Comparison of ENCODE assay signal across 8 mouse cellular contexts in the genomic region with DNA sequence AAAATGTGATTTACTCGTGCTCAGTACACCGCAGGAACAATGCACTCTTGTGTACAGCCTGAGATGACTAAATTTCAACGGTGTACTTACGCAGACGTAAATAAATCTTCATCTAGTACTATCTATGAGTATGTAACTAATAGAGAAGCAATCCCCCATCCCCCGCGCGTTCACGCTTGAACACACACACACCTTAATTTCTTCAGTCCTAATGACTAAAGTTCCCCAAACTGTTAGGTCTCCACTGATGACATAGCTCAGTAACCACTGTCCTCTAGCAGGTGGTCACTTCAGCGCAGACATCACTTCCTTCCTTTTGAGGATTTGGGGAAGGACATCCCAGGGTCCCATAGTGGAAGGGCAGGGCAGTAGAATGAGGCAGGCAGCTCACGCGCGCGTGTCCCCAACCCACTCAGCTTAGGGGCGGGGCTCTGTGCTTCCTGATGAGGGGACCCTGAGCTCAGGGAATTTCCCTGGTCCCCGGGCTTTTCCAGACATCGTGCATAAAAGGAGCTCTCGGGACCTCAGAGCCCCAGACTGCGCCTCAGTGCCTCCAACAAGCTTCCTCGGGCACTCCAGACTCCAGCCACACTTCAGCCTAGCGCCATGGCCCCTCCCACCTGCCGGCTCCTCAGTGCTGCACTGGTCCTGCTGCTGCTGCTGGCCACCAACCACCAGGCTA. TPM values are rescaled to one million over a fixed set of nuclear protein-coding genes. Genes with fewer than 3 reads are reported as not detected.
A peak's percentile ranks its signal among the peaks of the same experiment; 100 is the strongest.
DNase-seq lines count a peak whose midpoint lies in the region; ATAC-seq and TF ChIP-seq lines count a peak whose summit lies in the region.

TSS of gene Cxcl2 (plus strand) at position 533 of the 682 bp plus-strand sequence.

- no peaks in the 10 kb centered on the region for H3K36me3 ChIP-seq in ES-E14 (ENCODE audit: control insufficient read depth, insufficient read depth, low read length, poor library complexity, severe bottlenecking)
- no peaks in the 10 kb centered on the region for H3K36me3 ChIP-seq in heart, postnatal 0 days (replicated peaks; ENCODE audit: control insufficient read depth, insufficient read depth, low read length)
- no peaks in the 10 kb centered on the region for H3K36me3 ChIP-seq in liver, postnatal 0 days (replicated peaks; ENCODE audit: insufficient read depth, low read length)
- no peaks in the 10 kb centered on the region for H3K36me3 ChIP-seq in neural tube, embryonic 15.5 days

- H3K4me2 ChIP-seq in heart, postnatal 0 days (ENCODE audit: low read depth, low read length), result peak within 1 kb of the TSS; percentile 61
- peak within 1 kb of the TSS; percentile 70 for H3K4me2 ChIP-seq in liver, postnatal 0 days (ENCODE audit: low read depth, low read length)
- H3K4me2 ChIP-seq in neural tube, embryonic 15.5 days, result peak within 1 kb of the TSS; percentile 85

- H3K9ac ChIP-seq in ES-E14 (ENCODE audit: insufficient read depth, low read depth, low read length, poor library complexity, severe bottlenecking), result no peak within 1 kb of the TSS
- H3K9ac ChIP-seq in heart, postnatal 0 days (replicated peaks; ENCODE audit: low read depth, low read length), result no peak within 1 kb of the TSS
- H3K9ac ChIP-seq in liver, postnatal 0 days (replicated peaks), result 0 out of 2 replicates have a peak within 1 kb of the TSS, but pooled peaks have one; percentile 1
- peak within 1 kb of the TSS; percentile 4; the same call in 1 of the 2 replicates for H3K9ac ChIP-seq in neural tube, embryonic 15.5 days (replicated peaks)

- peak within 1 kb of the TSS; percentile 23 to 51; a peak in 2 of 4 replicates for H3K4me3 ChIP-seq in ES-E14 (ENCODE audit: insufficient read depth in 1 of 2, low read depth in 1 of 2, low read length in 2 of 2, poor library complexity in 1 of 2, severe bottlenecking in 1 of 2)
- peak within 1 kb of the TSS; percentile 32 for H3K4me3 ChIP-seq in heart, postnatal 0 days (ENCODE audit: low read depth, low read length)
- H3K4me3 ChIP-seq in liver, postnatal 0 days (ENCODE audit: low read depth, low read length), result peak within 1 kb of the TSS; percentile 25
- peak within 1 kb of the TSS; percentile 38 for H3K4me3 ChIP-seq in neural tube, embryonic 15.5 days (replicated peaks)

- no peak for TF ChIP-seq EP300 in heart, postnatal 0 days (IDR thresholded peaks at IDR 0.05; ENCODE audit: low read depth)
- TF ChIP-seq EP300 in liver, postnatal 0 days (IDR thresholded peaks at IDR 0.05; ENCODE audit: low read depth), result no peak

- DNase-seq in 3T3-L1 (ENCODE audit: low read depth, low spot score) (peak; percentile 0), ES-E14 (ENCODE audit: low read depth, low spot score) (no peak), adipocyte (ENCODE audit: low spot score) (no peak)
- no peak for DNase-seq in heart, postnatal 0 days (ENCODE audit: low spot score)
- no peak for DNase-seq in liver, postnatal 0 days
- DNase-seq in spleen, postnatal 36 days (ENCODE audit: low spot score in 2 of 2), result no peak
- no peak for DNase-seq in urinary bladder, postnatal 14 days (ENCODE audit: low spot score)

- H3K27me3 ChIP-seq in heart, postnatal 0 days (ENCODE audit: control insufficient read depth, insufficient read depth, low read length), result peaks cover 28% of the 10 kb centered on the region
- peaks cover 3% of the 10 kb centered on the region; the same call in 1 of the 2 replicates for H3K27me3 ChIP-seq in liver, postnatal 0 days (ENCODE audit: insufficient read depth, low read length)
- peaks cover 11% of the 10 kb centered on the region; the same call in 1 of the 2 replicates for H3K27me3 ChIP-seq in neural tube, embryonic 15.5 days (replicated peaks)

- WGBS in heart, postnatal 0 days, result 7% methylated on average over 22 of the region's 22 CpGs
- WGBS in liver, postnatal 0 days (ENCODE audit: insufficient replicate concordance), result 5% methylated on average over 22 of the region's 22 CpGs
- 8% methylated on average over 22 of the region's 22 CpGs for WGBS in neural tube, embryonic 15.5 days

- ATAC-seq in heart, postnatal 0 days (ENCODE audit: insufficient read depth, low read depth), result no peak
- ATAC-seq in liver, postnatal 0 days, result peak; percentile 68
- peak; percentile 76 for ATAC-seq in neural tube, embryonic 15.5 days (ENCODE audit: low FRiP score)

- H3K27ac ChIP-seq in ES-E14 (ENCODE audit: insufficient read depth, low read depth, low read length, poor library complexity, severe bottlenecking), result no peak within 1 kb of the TSS
- H3K27ac ChIP-seq in heart, postnatal 0 days (ENCODE audit: low read depth), result no peak within 1 kb of the TSS
- no peak within 1 kb of the TSS for H3K27ac ChIP-seq in liver, postnatal 0 days (ENCODE audit: low read depth)
- no peak within 1 kb of the TSS for H3K27ac ChIP-seq in neural tube, embryonic 15.5 days (replicated peaks)

- TF ChIP-seq CTCF in heart, postnatal 0 days (IDR thresholded peaks at IDR 0.05; ENCODE audit: low read depth), result no peak
- no peak for TF ChIP-seq CTCF in liver, postnatal 0 days (IDR thresholded peaks at IDR 0.05; ENCODE audit: low read depth)

- H3K4me1 ChIP-seq in ES-E14 (ENCODE audit: control insufficient read depth in 2 of 2, insufficient read depth in 2 of 2, low read length in 2 of 2, poor library complexity in 1 of 2), result no peaks in the 10 kb centered on the region
- 0 out of 2 replicates have a peak, but pooled peaks cover 4% of the 10 kb centered on the region for H3K4me1 ChIP-seq in heart, postnatal 0 days (ENCODE audit: control insufficient read depth, insufficient read depth)
- peaks cover 13% of the 10 kb centered on the region for H3K4me1 ChIP-seq in liver, postnatal 0 days (ENCODE audit: insufficient read depth)
- H3K4me1 ChIP-seq in neural tube, embryonic 15.5 days, result peaks cover 10% of the 10 kb centered on the region

- in situ Hi-C loops in ES-E14 (cut with MboI; ENCODE audit: low sequenced_read_pairs in 2 of 2, unreplicated experiment in 2 of 2), result loop anchor here (25.0 kb wide), 2 partner anchors 241 to 691 kb away; partner anchors contain the start of gene Cox18 (in 1 of the 2)

- no peaks in the 10 kb centered on the region for H3K9me3 ChIP-seq in ES-E14 (ENCODE audit: control insufficient read depth, insufficient read depth, low read depth, low read length)
- H3K9me3 ChIP-seq in heart, postnatal 0 days (replicated peaks; ENCODE audit: control insufficient read depth, low read length), result no peaks in the 10 kb centered on the region
- H3K9me3 ChIP-seq in liver, postnatal 0 days (ENCODE audit: low read length), result no peaks in the 10 kb centered on the region
- no peaks in the 10 kb centered on the region for H3K9me3 ChIP-seq in neural tube, embryonic 15.5 days (replicated peaks)

TF ChIP-seq in ES-E14, 5 proteins besides CTCF, POLR2A, EP300 and RAD21:
- no peak for TF ChIP-seq HCFC1 (IDR thresholded peaks at IDR 0.05; ENCODE audit: borderline replicate concordance, insufficient read depth, low read length)
- TF ChIP-seq CHD2 (IDR thresholded peaks at IDR 0.05; ENCODE audit: low read depth, low read length), result no peak
- no peak for TF ChIP-seq ZNF384 (IDR thresholded peaks at IDR 0.05; ENCODE audit: low read depth, low read length)
- no peak for TF ChIP-seq MAFK (IDR thresholded peaks at IDR 0.05; ENCODE audit: insufficient read depth, low read depth, low read length)
- no peak for TF ChIP-seq ZC3H11A (IDR thresholded peaks at IDR 0.05; ENCODE audit: borderline replicate concordance, low read depth, low read length)

RNA-seq across cellular contexts. Expression of gene Cxcl2, which starts in this region (rescaled TPM):
- total RNA-seq in ES-E14 (2012; rRNA removed), result not detected in 2 replicates
- not detected in 2 replicates for total RNA-seq in heart, postnatal 0 days (2014; rRNA removed; ENCODE audit: low replicate concordance)
- not detected in 2 replicates for polyA plus RNA-seq in heart, postnatal 0 days (2015; fragmentation: Nextera tagmentation; extraction: Ambion mirVana)
- polyA plus RNA-seq in liver, postnatal 0 days (2015; fragmentation: Nextera tagmentation; extraction: Ambion mirVana), result 0.13 TPM in 1 of 2 replicates, not detected in the other
- polyA plus RNA-seq in neural tube, embryonic 15.5 days (2015; fragmentation: Nextera tagmentation; extraction: Ambion mirVana), result not detected in 2 replicates

Comparison
In these comparisons a context has a peak if more than half of its experiments do, and no peak if none do; other contexts are left out.
1. Peak in ATAC-seq, H3K4me3 ChIP-seq, H3K9ac ChIP-seq and H3K4me2 ChIP-seq in liver, postnatal 0 days; RNA of the gene not detected or under 1 TPM.
2. Peak in ATAC-seq, H3K4me3 ChIP-seq, H3K9ac ChIP-seq and H3K4me2 ChIP-seq in neural tube, embryonic 15.5 days; RNA of the gene not detected or under 1 TPM.